Mouse (Mus musculus) cerebellum, adult 9-11 months (tissue): Measurements from ENCODE around the gene Mtch2.

Experiments used
- DNase-seq: peaks from one replicate; pipeline ENCODE4 v3.0.0; 2022

Gene Mtch2

DNA sequence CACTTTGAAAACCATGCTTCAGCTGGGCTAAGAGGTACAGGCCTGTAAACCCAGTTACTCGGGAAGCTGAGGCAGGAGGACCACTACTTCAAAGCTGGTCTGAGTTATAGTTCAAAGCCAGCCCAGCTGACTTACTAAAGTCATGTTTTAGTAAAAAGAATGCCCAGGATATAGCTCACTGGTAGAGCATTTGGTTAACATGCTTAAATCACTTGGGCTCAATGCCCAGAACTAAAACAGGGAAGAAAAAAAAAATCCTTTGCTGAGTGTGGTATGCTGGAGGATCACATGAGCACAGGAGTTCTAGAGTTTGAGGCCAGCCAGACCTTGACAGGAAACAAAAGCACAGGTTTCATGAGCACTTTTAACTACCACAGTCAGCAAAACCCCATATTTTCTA is 64.7 kb downstream of the Mtch2 start:
- DNase-seq: no peak

DNA sequence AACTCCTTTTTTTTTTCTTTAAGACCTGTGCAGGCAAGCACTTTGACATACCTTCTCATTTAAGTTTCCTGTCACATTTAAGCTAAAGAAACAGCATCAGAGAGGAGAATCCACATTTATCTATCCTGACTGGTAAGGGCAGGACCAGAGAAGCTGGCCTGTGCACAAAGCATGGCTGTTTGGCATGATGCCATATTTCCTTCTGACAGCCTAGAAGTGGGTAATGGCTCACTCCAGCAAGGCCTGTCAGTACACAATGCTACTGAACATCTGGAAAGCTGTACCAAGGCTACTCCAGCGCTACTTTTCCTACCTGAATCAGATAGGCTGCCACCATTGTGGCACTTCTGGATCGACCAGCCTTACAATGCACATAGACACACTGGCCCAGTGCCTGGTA is 66.7 kb downstream of the Mtch2 start:
- peak; percentile 38 for DNase-seq

DNA sequence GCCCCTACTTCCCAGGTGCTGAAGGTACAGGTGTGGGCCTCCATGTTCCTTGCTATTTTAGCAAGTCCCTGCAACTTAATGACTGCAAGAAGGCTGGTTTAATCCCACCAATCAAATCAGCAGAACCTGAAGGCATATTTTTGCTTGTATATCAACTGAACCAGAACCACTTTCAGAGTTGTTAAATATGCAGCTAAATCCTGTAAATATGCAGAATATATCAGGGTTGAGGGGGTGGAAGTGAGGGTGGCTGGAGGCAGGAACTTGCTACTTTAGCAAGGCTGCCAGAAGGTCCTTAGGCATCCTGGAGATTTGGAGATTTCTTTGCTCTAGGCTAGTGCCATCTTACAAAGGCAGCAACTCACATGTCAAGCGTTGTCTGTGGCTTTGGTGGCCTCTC is 68.6 kb downstream of the Mtch2 start:
- no peak for DNase-seq
